Mouse (Mus musculus) gastrocnemius, adult 18-20 months (tissue): ENCODE results near the gene Sephs1. TPM values are rescaled to one million over a fixed set of nuclear protein-coding genes. Genes with fewer than 3 reads are reported as not detected.
"Not testable (repeated sequence)": the region's sequence is repeated elsewhere in the genome, so short reads cannot be mapped to it uniquely, and the experiment has no call there.

Source experiments
- DNase-seq: peaks from one replicate; pipeline ENCODE4 v3.0.0; 2021; ENCODE audit warnings: low spot score
- total RNA-seq, 2 experiments: library from RNA; stranded (reverse); gene quantifications; 2 replicates each; pipeline ENCODE4 v1.2.3; 2021

Sephs1 gene
- total RNA-seq, 2 experiments from 2014 or later: 16.1 to 18.4 TPM

- DNase-seq: no peak
Observed at GRCm38 (mm10) chr2:4907120-4907519, 25.8 kb downstream of the Sephs1 start.

- no peak for DNase-seq
Observed at GRCm38 (mm10) chr2:4907916-4908315, 26.6 kb downstream of the Sephs1 start.

- no peak for DNase-seq
Observed at GRCm38 (mm10) chr2:4908771-4909315, 27.5 kb downstream of the Sephs1 start.

- no peak for DNase-seq
Observed at GRCm38 (mm10) chr2:4909909-4910308, 28.5 kb downstream of the Sephs1 start.

GRCm38 (mm10) chr2:4910521-4910920 is 29.2 kb downstream of the Sephs1 start:
- DNase-seq: no peak

- no peak for DNase-seq
Observed at GRCm38 (mm10) chr2:4913949-4914348, 32.6 kb downstream of the Sephs1 start.

GRCm38 (mm10) chr2:4916037-4916436 is 34.7 kb downstream of the Sephs1 start:
- no peak for DNase-seq

- DNase-seq: peak; percentile 56
Observed at GRCm38 (mm10) chr2:4917326-4918021, 36.1 kb downstream of the Sephs1 start.

- DNase-seq: peak; percentile 89
Observed at GRCm38 (mm10) chr2:4918860-4919739, 37.7 kb downstream of the Sephs1 start, which contains the start of gene Phyh. Gene Phyh, plus strand, starts transcription at chr2:4919019.

- no peak for DNase-seq
Observed at GRCm38 (mm10) chr2:4921019-4921418, 39.7 kb downstream of the Sephs1 start.

GRCm38 (mm10) chr2:4922476-4923164 is 41.3 kb downstream of the Sephs1 start:
- DNase-seq: no peak

GRCm38 (mm10) chr2:4927391-4927790 is 46.0 kb downstream of the Sephs1 start:
- no peak for DNase-seq

GRCm38 (mm10) chr2:4929230-4929629 is 47.9 kb downstream of the Sephs1 start:
- DNase-seq: no peak

- DNase-seq: no peak
Observed at GRCm38 (mm10) chr2:4934516-4934915, 53.2 kb downstream of the Sephs1 start.

GRCm38 (mm10) chr2:4937931-4938330 is 56.6 kb downstream of the Sephs1 start:
- no peak for DNase-seq

- no peak for DNase-seq
Observed at GRCm38 (mm10) chr2:4940861-4941260, 59.5 kb downstream of the Sephs1 start.

GRCm38 (mm10) chr2:4949691-4950090 is 68.3 kb downstream of the Sephs1 start:
- not testable (repeated sequence) for DNase-seq

- no peak for DNase-seq
Observed at GRCm38 (mm10) chr2:4950986-4951385, 69.6 kb downstream of the Sephs1 start.

GRCm38 (mm10) chr2:4954216-4954760 is 72.9 kb downstream of the Sephs1 start:
- no peak for DNase-seq

- DNase-seq: no peak
Observed at GRCm38 (mm10) chr2:4958039-4958438, 76.7 kb downstream of the Sephs1 start.
